Mouse (Mus musculus): Measurements from ENCODE around the gene Prkaa2.

DNA sequence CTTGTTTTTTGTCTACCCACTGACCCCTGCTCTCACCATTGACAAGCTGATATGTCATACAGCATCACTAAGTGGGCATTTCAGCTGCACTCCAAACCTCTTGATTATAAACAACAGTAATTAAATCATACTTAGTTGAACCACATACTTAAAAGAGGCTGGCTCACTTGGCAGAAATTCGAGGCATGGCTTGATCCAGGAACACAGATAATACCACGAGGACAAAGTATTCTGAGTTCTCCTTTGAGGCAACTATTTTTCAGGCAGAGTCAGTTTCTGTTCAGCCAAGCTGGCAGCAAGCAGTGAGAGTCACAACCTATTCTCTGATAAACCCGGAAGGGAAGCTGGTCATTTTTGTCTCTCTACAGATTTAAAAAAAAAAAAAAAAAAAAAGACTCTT is 119.0 kb downstream of the Prkaa2 start:
- no peak for TF ChIP-seq POLR2A (IDR thresholded peaks at IDR 0.05; ENCODE audit: borderline replicate concordance, extremely low read depth, insufficient read depth, insufficient read length, poor library complexity, severe bottlenecking)
- TF ChIP-seq CTCF (IDR thresholded peaks at IDR 0.05; ENCODE audit: borderline replicate concordance, extremely low read depth, insufficient read depth, insufficient read length): no peak

Data from brain, embryonic 14.5 days (tissue).